Mouse (Mus musculus): ENCODE data around the gene Prkcq.

GRCm38 (mm10) chr2:11138076-11138475 lies 33.8 kb upstream of the Prkcq start:
- no peak for TF ChIP-seq POLR2A (IDR thresholded peaks at IDR 0.05; ENCODE audit: borderline replicate concordance, low read depth, low read length)
- no peak for TF ChIP-seq CTCF (IDR thresholded peaks at IDR 0.05; ENCODE audit: low read depth, low read length)
